Mouse (Mus musculus) heart, postnatal 0 days (tissue): ENCODE results near the gene Arhgdig.

Source experiments
- CTCF ChIP-seq: IDR thresholded peaks from 2 replicates; pipeline ENCODE4 v1.5.1; 2016; ENCODE audit warnings: antibody characterized with exemption, control low read depth, low read depth
- EP300 ChIP-seq: IDR thresholded peaks from 2 replicates; pipeline ENCODE4 v1.6.1; 2016; ENCODE audit warnings: antibody characterized with exemption, low read depth

GRCm38 (mm10) chr17:26212241-26212640 is 4.7 kb upstream of the Arhgdig start:
- TF ChIP-seq CTCF (no peak), EP300 (no peak)
